Mouse (Mus musculus): ENCODE data around the gene Irf1. TPM values are rescaled to one million over a fixed set of nuclear protein-coding genes. Genes with fewer than 3 reads are reported as not detected.

The Irf1 gene
- total RNA-seq, 2 experiments from 2014 or later, result 4.5 to 5.5 TPM

DNA sequence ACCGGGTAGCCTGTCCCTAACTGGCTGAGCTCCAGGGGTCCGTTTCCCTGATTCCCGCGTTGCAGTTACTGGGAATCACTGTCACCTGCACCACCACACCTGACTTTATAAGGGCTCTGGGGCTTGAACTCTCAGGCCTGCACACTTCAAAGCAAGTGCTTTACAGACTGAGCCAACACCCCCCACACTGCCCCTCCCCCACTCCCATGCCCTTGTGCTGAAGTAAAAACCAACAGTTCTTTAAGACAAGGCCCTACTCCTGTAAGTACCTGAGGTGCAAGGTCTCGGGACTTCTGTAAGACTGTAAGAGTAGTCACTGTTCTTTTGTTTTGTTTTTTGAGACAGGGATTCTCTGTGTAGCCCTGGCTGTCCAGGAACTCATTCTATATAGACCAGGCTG lies 8.6 kb downstream of the Irf1 start:
- DNase-seq (ENCODE audit: low spot score in 2 of 2), result no peak
- intact Hi-C loops (cut with DNase I), result no loop called here

DNA sequence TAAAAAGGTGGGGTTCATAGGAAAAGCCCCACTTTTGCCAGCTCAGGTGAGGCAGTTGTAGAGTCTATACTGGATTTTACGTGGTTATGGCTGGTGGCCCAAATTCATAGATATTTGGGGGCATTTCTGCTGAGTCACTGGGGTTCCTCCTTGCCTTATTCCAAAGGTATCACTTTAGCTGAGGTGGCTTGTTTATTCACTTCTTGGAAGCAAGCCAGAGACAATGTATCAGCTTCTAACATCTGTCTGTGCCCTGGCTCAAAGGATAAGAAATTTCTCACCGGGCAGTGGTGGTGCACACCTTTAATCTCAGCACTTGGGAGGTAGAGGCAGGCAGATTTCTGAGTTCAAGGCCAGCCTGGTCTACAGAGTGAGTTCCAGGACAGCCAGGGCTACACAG lies 10.0 kb downstream of the Irf1 start:
- intact Hi-C loops (cut with DNase I), result no loop called here
- DNase-seq (ENCODE audit: low spot score in 2 of 2), result no peak

DNA sequence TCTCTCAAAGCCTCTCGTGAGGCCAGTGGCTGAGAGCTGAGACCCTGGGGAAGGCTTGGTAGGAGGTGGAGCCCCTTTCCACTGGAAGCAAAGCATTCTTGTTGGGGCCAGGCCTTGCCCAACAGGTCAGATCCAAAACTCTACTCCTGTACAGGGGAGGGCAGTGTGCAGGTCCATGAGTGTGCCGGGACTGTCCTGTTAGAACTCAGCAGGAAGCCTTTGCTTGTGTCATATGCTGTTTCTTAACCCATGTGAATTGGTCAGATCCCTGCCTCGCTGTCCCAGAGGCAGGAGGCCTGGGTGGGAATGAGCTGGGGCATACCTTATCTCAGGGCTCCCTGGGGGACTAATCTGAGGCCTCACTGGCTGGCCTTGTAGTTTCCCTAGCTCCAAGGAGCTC lies 10.4 kb downstream of the Irf1 start:
- intact Hi-C loops (cut with DNase I), result no loop called here
- no peak for DNase-seq (ENCODE audit: low spot score in 2 of 2)

DNA sequence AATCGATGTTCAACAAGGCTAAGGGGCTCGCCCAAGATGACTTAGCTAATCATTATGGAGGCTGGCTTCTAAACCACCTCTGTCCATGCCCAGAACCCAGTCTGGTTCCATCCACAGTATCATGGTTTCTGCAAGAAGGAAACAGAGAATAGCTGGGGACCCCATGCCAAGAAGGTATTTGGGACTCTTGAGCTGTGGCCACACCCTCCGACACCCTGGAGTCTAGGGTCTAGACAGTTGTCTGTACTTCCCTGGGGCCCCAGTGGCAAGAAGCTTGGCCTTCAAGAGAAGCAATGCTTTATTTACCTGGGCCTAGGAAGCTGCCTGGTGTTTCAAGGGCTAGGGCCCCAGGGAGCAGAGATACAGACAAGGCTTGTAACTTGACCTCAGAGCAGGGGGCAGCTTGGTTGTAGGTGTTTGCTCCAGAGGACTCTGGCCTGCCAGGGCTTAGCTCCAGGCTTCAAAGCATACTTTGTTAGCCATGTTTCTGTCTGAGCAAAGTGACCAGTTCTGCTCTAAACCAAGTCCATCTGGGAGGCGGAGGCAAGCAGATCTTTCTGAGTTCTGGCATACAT lies 11.5 kb downstream of the Irf1 start:
- no peak for DNase-seq (ENCODE audit: low spot score in 2 of 2)
- intact Hi-C loops (cut with DNase I), result no loop called here

DNA sequence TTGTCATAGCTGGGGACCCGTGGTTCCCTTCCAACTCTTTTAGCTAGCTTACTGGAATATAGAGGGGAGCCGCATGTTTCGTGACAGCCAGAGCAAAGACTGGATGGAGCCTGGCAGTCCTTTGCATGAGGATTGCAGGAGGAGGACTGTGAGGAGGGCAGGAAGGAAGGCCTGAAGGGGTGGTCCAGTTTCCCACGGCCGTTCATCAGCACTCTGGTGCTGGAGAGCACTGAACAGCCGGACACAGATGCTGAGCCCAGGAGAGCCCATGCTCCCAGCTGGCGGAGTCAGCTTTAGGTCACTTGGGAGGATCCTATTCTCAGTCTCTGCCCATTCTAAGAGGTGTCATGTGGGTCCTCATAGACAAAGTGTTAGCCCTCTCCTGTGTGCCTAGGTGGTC lies 12.2 kb downstream of the Irf1 start:
- no peak for DNase-seq (ENCODE audit: low spot score in 2 of 2)
- intact Hi-C loops (cut with DNase I), result no loop called here

DNA sequence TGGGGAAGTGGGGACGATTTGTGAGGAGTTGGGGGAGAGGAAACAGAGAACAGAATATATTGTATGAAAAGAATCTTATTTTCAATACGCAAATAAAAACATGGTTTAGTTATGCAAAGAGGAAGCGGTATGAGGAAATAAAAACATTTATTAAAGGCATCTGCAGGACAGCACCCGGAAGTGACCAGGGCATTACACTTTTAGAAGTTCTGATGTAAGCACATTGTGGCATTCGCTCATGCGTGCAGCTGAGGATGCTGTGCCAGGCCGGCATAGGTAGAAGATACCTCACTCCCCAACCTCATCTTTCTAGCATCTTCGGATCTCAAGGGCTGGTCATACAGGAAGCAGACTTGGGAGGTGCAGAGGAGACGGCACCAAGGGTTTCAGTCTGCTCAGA lies 13.5 kb downstream of the Irf1 start:
- no peak for DNase-seq (ENCODE audit: low spot score in 2 of 2)
- intact Hi-C loops (cut with DNase I), result no loop called here

DNA sequence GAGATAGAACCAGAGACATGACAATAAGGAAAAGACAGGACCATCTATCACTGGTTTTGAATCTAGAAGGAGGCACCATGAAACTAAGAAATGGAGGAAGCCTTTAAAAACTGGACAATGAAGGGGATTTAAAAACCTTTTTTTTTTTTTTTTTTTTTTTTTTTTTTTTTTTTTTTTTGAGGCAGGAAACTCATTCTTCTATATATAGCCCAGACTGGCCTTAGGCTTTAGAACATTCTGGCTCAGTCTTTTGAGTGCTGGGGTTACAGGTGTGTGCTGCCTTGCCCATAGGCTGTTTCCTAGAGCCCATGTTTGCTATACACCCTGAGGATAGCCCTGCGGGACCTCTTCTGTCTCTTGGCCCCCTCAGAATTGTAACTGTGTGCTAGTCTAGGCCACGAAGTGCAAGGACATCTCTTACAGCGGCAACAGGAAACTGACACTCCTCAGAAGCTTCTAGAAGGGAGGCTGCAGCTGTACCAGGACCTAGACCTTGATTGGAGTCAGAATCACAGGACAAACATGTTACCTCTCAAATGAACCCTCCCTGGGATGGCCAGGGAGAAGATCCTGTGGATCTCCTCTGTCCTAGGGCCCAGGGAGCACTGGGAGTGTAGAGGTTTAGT lies 15.6 kb downstream of the Irf1 start:
- DNase-seq (ENCODE audit: low spot score in 2 of 2), result no peak
- intact Hi-C loops (cut with DNase I), result no loop called here

DNA sequence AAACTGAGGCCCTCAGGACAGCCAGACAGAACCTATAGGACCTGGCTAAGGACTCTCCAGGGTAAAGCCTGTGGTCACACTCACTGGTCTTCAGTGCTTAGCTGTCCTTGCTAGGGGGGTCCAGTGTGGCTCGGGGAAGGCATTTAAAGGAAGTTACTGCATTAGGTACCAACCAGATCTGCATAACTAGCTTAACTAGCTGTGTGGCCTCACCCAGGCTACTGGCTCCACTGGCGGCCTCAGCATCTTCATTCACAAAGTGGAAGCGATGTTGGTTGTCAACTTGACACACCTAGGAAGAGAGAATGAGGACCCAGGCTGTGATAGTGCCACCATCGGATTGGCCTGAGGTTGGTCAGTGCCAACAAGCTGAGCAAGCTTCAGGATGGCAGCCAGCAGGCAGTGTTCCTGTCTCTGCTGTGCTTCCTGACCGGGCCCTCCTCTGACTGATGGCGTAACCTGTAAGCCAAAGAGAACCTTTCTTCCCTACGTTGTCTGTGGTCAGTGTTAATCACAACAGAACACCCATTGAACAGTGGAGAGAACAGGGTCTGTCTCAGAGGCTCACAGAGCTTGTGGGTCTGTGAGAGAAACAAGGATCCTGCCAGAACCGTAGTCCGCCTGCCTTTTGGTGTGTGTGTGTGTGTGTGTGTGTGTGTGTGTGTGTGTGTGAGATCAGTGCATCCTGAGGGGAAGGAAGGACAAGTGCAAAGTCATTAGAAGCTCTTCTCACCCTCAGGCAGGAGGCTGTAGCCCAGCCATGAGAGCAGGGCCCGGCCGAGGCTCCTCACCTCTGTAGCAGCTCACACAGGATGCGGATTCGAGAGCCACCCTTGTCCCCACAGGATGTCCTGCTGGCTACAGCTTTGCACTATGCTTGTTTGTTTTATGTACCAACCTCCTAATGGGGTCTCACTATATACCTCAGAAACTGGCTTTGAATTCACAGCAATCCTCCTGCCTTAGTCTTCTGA lies 16.5 kb downstream of the Irf1 start:
- intact Hi-C loops (cut with DNase I), result no loop called here
- no peak for DNase-seq (ENCODE audit: low spot score in 2 of 2)

DNA sequence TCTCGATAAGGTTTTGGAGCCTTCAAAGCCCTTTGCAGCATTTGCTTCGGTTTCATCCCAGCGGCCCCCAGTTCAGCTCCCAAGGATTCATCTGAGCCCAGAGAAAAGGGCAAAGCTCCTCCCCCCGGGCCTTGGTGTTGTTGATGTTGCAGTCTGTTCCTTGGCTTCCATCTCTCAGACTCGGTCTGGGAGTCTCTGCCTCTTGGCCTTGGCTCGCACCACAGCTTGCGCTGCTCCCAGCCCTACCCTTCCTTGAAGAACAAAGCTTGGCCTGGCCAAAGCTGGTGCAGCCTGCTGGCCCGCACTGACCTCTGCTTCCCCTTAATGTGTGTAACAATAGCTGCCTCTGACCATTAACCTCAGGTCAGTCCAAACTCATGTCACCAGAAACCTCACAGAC lies 18.4 kb downstream of the Irf1 start:
- DNase-seq (ENCODE audit: low spot score in 2 of 2), result no peak
- intact Hi-C loops (cut with DNase I), result no loop called here

DNA sequence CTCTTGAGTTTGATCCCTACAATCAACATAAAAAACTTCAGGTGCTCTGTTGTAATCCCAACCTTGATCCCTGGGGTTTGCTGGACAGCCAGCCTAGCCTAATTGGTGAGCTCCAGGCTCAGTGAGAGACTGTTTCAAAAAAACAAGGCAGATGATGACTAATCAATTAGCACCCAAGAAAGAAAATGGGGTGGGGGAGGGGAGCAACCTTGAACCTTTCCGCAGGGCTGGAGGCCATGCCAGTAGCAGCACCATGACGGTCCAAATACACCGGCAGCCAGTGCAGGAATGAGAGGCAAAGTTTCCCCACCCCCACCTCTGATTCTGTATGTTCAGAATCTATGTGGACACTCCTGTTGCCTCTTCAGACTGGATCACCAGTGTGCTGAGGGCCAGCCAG lies 19.5 kb downstream of the Irf1 start:
- no peak for DNase-seq (ENCODE audit: low spot score in 2 of 2)
- intact Hi-C loops (cut with DNase I), result no loop called here

DNA sequence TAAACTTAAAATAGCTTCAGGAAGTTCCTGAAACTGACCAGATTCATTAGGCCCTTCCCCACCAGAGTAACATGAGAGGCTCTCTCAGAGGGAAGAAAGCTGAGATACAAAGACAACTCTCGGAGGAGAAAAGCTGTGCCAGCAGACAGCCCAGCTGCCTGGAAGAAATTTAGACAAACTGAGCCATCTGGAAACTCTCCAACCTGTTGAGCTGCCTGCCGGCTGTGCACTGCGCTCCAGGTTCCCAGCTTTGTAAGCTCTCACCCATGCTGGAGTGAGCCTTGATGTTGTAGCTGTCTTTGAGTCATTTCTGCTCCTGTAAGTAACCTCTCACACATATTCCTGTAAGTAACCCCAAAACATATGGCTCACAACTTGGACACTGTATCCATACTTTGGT lies 23.2 kb downstream of the Irf1 start:
- intact Hi-C loops (cut with DNase I), result no loop called here
- peak; percentile 63 to 67 for DNase-seq (ENCODE audit: low spot score in 2 of 2)

DNA sequence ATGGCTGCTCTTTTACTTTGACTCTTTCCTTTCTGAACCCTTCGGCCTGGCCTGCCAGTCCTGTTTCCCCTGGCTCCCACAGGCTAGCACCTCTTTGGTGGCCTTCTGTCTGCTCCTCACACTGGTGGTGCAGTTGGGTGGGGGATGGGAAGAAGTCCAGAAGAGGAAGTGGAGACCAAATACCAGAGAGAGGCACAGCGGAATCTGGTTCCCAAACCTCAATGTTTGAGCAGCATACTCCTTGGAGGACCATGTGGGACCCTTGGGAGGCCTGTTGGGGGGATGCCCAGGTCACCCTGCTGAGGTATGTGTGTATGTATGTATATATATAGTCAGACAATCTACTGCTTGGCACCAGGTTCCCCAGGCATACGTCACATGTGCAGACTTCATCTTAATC lies 24.2 kb downstream of the Irf1 start:
- DNase-seq (ENCODE audit: low spot score in 2 of 2), result peak in 1 of 2 experiments; percentile 44
- intact Hi-C loops (cut with DNase I), result no loop called here

DNA sequence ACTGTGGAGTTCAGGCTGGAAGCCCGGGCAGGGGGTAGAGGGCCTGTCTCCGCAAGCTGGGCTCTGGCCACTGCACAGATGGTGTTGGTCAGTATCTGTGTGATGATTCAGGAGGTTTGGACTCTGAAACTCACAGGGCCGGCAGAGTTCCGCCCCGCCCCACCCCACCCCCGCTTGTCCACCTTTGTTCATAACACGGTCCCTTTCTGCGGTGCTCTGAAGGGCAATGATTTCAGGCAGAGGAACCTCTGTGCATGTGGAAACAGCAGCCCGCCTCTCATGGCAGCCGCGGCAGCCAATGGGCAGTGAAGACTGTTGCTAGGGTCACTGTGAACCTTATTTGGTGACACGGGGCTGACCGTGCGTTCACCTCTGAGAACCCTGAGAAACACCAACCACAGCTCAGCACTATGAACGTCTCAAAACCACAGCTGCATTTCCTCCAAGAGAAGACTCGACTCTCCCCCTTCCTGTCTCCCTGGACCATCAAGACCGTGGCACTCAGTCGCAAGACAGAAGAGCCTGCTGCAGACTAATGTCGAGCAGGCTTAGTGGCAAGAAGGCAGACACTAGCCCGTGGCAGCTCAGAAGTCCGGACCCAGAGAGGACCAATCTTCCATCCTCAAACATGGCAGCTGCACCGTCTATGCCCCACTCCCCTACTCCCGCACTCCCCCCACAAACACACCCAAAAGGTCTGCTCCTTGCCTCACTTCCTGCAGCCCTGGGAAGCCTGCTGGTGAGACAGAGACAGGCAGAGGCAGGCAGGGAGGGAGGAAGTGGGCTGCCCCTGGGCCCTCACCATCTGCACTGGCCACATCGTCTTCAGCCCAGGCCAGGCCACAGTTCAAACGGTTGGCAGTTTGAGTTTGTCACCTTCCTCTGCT lies 25.1 kb downstream of the Irf1 start:
- intact Hi-C loops (cut with DNase I), result no loop called here
- no peak for DNase-seq (ENCODE audit: low spot score in 2 of 2)

DNA sequence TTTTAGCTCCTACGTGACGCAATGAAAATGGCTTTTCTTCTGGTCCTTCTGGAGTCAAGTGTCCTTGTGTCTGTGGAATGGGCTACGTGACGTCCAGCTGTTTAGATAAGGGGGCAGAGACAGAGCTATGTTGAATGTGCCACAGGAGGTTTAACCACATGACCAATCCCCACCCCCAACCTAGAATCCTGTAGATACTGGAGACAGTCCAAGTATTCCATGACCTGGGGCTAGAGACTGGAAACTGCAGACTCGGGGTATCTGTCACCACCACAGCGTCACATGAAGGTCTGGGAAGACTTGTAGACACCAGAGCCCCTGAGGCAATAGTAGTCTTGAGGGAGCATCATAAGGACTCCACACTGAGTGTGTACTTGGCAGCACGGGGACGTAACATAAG lies 26.0 kb downstream of the Irf1 start:
- no peak for DNase-seq (ENCODE audit: low spot score in 2 of 2)
- intact Hi-C loops (cut with DNase I), result no loop called here

DNA sequence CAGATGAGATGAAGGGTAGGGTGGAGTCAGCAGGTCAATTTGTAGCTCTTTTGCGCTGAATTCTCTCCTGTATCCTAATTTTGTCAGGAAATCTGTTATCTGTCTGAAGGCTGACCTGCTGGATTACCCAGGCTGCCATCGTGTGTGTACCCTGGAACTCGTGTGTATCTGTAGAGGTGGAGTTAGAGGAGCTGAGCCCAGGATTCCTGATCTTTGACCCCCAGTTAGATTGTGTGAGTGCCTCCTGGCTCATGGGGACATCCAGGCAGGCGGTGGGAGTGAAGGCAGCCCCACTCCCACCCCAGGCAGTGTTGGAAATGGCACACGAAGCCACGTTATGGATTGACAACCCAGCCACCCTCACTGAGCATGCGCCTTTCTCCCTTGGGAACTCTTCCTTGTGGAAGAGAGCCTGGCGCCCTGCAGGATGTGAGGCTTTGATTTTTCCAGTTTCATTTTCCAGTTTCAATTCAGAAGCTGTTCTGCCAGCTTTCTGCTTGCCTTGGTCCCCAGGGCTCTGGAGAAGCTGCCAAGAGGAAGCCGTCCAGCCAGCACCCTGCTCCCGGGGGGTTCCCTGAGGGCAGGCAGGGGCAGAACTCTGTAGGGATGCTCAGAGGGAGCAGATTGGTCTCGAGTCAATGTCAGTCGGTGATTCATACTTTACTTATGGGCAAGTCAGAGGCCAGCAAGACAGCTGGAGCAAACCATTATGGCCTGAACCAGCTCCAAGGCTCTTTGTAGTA lies 26.8 kb downstream of the Irf1 start:
- DNase-seq (ENCODE audit: low spot score in 2 of 2), result no peak
- intact Hi-C loops (cut with DNase I), result no loop called here

DNA sequence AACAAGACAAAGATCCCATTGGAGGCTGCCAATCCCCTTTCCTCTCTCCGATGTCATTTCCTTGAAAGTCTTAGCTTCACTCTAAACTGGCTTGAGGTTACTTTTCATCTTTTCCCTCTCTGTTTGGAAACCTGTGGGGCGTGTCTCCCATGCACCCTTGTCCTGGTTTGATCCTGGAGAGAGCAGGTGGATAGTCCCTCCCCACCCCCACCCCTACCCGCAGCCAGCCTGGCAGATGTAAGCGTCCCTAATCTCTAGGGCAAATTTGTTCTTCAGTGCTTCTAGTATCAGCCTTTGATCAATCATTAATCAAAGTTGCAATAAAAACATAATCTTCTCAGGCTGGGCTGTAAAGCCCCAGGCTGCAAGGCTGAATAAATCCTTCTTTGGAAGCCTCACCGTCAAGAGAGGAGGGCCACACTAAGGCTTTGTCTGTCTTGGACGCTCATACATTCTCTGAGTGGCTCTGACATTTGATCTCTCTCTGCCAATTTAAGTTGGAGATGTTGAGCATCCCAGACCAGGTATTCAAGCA lies 27.6 kb downstream of the Irf1 start:
- intact Hi-C loops (cut with DNase I), result no loop called here

DNA sequence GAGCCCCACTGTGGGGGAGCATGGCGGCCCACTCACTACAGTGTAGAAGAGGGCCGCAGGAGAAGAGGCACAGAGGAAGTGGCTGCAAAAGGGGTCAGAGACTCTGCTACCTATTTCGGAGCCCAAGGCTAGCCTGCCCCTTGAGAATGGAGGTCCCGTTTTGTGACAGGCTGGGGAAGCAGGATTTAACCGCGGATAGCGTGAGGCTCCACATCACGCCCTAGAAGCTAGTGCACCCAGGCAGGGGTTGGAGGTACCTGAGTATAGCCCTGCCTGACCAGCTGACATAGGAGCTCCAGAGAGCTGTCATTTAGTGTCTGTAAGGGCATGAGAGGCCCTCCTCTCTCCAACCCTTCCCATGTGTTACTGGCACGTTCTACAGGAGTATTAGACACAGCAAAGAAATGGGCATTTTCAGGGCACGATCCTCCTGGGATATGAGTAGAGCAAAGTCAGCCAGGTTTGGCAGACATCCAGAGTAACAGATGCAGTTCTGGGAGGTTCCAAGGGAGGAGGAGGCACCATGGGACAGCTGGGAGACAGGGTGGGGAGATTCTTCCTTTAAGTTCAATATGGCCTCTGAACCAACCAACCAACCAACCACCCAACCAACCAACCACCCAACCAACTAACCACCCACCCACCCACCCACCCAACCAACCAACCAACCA lies 28.4 kb downstream of the Irf1 start:
- intact Hi-C loops (cut with DNase I), result no loop called here
- no peak for DNase-seq (ENCODE audit: low spot score in 2 of 2)

More for the DNA sequence above, 27.6 kb downstream of the Irf1 start:
- no peak for DNase-seq (ENCODE audit: low spot score in 2 of 2)

DNA sequence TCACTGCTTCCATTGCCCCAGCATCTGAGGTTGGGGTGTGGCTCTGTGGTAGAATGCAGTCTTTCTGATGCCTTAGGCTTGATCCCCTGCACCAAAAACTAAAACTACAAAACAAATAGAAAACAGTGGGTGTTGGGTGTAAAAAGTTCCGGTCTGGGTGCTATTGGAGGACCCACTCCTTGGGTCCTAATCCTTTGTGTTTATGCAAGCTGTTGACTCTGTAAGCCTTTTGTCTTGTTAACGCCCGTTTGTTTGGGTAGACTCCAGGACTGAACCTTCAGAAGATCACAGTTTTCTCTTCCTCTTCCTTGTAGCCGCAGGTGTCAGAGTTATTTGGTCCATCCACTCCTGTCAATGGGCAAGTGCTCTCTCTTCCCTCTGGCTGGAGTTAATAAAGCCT lies 30.2 kb downstream of the Irf1 start:
- DNase-seq (ENCODE audit: low spot score in 2 of 2), result no peak
- intact Hi-C loops (cut with DNase I), result no loop called here

All from left cerebral cortex, postnatal 14 days (tissue).